Mouse (Mus musculus) fat pad, adult 2 months (tissue): ENCODE data around the gene B3gnt3.
"Not testable (repeated sequence)": the region's sequence is repeated elsewhere in the genome, so short reads cannot be mapped to it uniquely, and the experiment has no call there.

Source experiments
- DNase-seq: peaks from one replicate; pipeline ENCODE4 v3.0.0-alpha.2; 2011; ENCODE audit warnings: low read depth, low spot score; ENCODE audit errors: extremely low read depth

The B3gnt3 gene

GRCm38 (mm10) chr8:71715531-71715930 is 13.9 kb upstream of the B3gnt3 start:
- no peak for DNase-seq

GRCm38 (mm10) chr8:71711574-71711973 is 10.0 kb upstream of the B3gnt3 start:
- no peak for DNase-seq

GRCm38 (mm10) chr8:71709800-71710446 is 8.3 kb upstream of the B3gnt3 start:
- DNase-seq: no peak

GRCm38 (mm10) chr8:71709134-71709799 is 7.7 kb upstream of the B3gnt3 start:
- DNase-seq: no peak

GRCm38 (mm10) chr8:71707874-71708273 is 6.3 kb upstream of the B3gnt3 start:
- no peak for DNase-seq

- DNase-seq: not testable (repeated sequence)
These were observed 1.8 kb upstream of the B3gnt3 start for GRCm38 (mm10) chr8:71703400-71703799.

GRCm38 (mm10) chr8:71702923-71703322 is 1.3 kb upstream of the B3gnt3 start:
- DNase-seq: peak; percentile 13

GRCm38 (mm10) chr8:71702087-71702432 is 471 bp upstream of the B3gnt3 start:
- no peak for DNase-seq

GRCm38 (mm10) chr8:71700493-71701269 is 908 bp downstream of the B3gnt3 start:
- no peak for DNase-seq

GRCm38 (mm10) chr8:71695456-71695855 is 6.1 kb downstream of the B3gnt3 start:
- not testable (repeated sequence) for DNase-seq

GRCm38 (mm10) chr8:71693166-71694041 is 8.2 kb downstream of the B3gnt3 start:
- no peak for DNase-seq

- DNase-seq: no peak
These were observed 9.1 kb downstream of the B3gnt3 start for GRCm38 (mm10) chr8:71692509-71692908.

- DNase-seq: no peak
These were observed 12.6 kb downstream of the B3gnt3 start, which contains the start of gene Insl3 for GRCm38 (mm10) chr8:71689028-71689427. Gene Insl3 (plus strand): TSS chr8:71689214.

GRCm38 (mm10) chr8:71687616-71688015 is 14.0 kb downstream of the B3gnt3 start:
- no peak for DNase-seq

GRCm38 (mm10) chr8:71686143-71686734 is 15.3 kb downstream of the B3gnt3 start:
- no peak for DNase-seq

GRCm38 (mm10) chr8:71685573-71685972 is 16.0 kb downstream of the B3gnt3 start:
- no peak for DNase-seq

- no peak for DNase-seq
These were observed 16.9 kb downstream of the B3gnt3 start for GRCm38 (mm10) chr8:71684701-71685100.

- no peak for DNase-seq
These were observed 18.8 kb downstream of the B3gnt3 start for GRCm38 (mm10) chr8:71682832-71683231.

GRCm38 (mm10) chr8:71681369-71681915 is 20.1 kb downstream of the B3gnt3 start:
- DNase-seq: no peak

GRCm38 (mm10) chr8:71680471-71680870 is 21.1 kb downstream of the B3gnt3 start:
- DNase-seq: no peak
